Mouse (Mus musculus) forebrain, embryonic 10.5 days (tissue): ENCODE measurements around the gene Myom3. TPM values are rescaled to one million over a fixed set of nuclear protein-coding genes. Genes with fewer than 3 reads are reported as not detected.

ENCODE experiments used
- DNase-seq: peaks from one replicate; pipeline ENCODE4 v3.0.0-alpha.2; 2017; ENCODE audit warnings: low spot score; ENCODE audit errors: extremely low spot score
- H3K27ac ChIP-seq: fragments of 300-500 bp; sonication (generic); 2 replicates; pipeline ENCODE4 v1.5.1; 2016; ENCODE audit warnings: mild to moderate bottlenecking
- H3K27me3 ChIP-seq: fragments of 300-500 bp; sonication (generic); 2 replicates; pipeline ENCODE4 v1.6.1; 2016; ENCODE audit warnings: mild to moderate bottlenecking; ENCODE audit not compliant: poor library complexity, severe bottlenecking
- H3K36me3 ChIP-seq: fragments of 300-500 bp; sonication (generic); replicated peaks from 2 replicates; pipeline ENCODE4 v1.6.1; 2016; ENCODE audit warnings: mild to moderate bottlenecking, moderate library complexity
- H3K4me1 ChIP-seq: fragments of 300-500 bp; sonication (generic); 2 replicates; pipeline ENCODE4 v1.6.1; 2016
- H3K4me3 ChIP-seq: fragments of 300-500 bp; sonication (generic); 2 replicates; pipeline ENCODE4 v1.5.1; 2016; ENCODE audit warnings: mild to moderate bottlenecking, moderate library complexity
- H3K9me3 ChIP-seq: fragments of 300-500 bp; sonication (generic); 2 replicates; pipeline ENCODE4 v1.6.1; 2016; ENCODE audit warnings: mild to moderate bottlenecking, moderate library complexity
- WGBS: fragments of 180-500 bp; shearing (Covaris S2); methylation state at CpG from one replicate; pipeline ENCODE4 v1.1.7; 2016; 5-methylcytosine and 5-hydroxymethylcytosine counted together
- polyA plus RNA-seq: library from polyadenylated mRNA; unstranded; fragments of >200 nt; fragmentation: Nextera tagmentation; extraction: Ambion mirVana; gene quantifications from 2 replicates; pipeline ENCODE4 v1.2.1, GENCODE M21; 2016

Myom3 gene
- polyA plus RNA-seq, 1 experiment from 2014 or later, result 0.09 TPM

DNA sequence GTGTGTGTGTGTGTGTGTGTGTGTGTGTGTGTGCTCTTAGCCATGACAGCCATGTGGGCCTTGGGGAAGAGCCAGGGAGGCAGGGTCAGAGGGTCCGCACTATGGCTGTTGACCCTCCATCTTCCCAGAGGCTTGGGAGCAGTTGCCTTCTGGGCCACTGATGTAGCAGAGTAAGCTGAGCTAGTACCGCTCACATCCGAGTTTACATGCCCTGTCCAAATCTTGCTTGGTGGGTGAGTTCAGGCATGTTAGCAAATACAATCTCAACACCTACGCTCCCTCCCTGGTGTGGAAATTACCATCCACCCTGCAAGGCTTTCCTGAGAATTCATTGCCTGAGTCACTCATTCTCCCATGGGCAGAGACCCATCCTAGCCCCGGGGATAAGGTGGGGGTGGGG is 21.8 kb downstream of the Myom3 start:
- no peak overlapping the region for H3K27ac ChIP-seq
- no peak overlapping the region for H3K4me3 ChIP-seq
- DNase-seq, result no peak
- no peaks in the 10 kb centered on the region for H3K27me3 ChIP-seq
- H3K4me1 ChIP-seq, result no peaks in the 10 kb centered on the region
- 85% methylated on average over 5 of the region's 5 CpGs for WGBS
- H3K9me3 ChIP-seq, result no peaks in the 10 kb centered on the region
- H3K36me3 ChIP-seq, result no peaks in the 10 kb centered on the region

DNA sequence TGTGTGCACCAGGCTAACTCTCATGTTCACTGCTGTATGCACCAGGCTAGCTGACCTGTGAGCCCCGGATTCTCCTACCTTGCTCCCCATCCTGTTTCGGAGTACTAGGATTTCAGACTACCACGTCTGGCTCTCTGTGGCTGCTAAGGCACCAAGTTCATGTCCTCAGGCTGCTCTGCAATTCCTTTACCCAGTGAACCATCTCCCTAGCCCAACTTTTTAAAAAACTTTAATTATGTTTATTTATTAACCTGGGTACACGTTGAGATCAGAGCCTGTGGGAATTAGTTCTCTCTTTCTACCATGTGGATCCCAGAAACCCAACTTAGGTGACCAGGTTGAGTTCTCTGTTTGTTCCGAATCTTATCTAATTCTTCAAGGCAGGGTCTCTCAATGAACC is 27.1 kb downstream of the Myom3 start:
- Histone ChIP-seq H3K4me3 (no peak overlapping the region), H3K36me3 (no peaks in the 10 kb centered on the region), H3K9me3 (no peaks in the 10 kb centered on the region), H3K4me1 (0 out of 2 replicates have a peak, but pooled peaks cover 4% of the 10 kb centered on the region), H3K27ac (no peak overlapping the region), H3K27me3 (no peaks in the 10 kb centered on the region)
- WGBS, result 85% methylated on average over 5 of the region's 5 CpGs
- DNase-seq, result no peak

DNA sequence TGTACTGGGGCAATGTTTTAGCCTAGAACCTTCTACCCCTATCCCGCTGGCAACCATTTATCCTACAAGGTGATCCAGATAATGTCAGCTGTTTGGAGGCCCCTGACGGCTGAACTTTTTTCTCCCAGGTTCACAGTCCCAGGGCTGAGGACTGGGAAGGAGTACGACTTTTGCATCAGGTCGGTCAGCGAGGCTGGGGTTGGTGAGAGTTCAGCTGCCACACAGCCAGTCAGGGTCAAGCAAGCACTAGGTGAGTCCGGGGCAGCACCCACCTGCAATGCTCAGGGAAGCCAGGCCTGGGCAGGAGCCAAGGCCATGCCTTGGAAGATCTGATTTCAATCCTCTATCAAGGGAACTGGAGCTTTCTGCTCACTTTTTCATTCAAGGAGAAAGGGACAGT is 27.8 kb downstream of the Myom3 start:
- Histone ChIP-seq H3K27me3 (no peaks in the 10 kb centered on the region), H3K4me1 (0 out of 2 replicates have a peak, but pooled peaks cover 4% of the 10 kb centered on the region), H3K27ac (no peak overlapping the region), H3K4me3 (no peak overlapping the region), H3K36me3 (no peaks in the 10 kb centered on the region), H3K9me3 (no peaks in the 10 kb centered on the region)
- DNase-seq, result no peak
- WGBS, result 90% methylated on average over 6 of the region's 6 CpGs

DNA sequence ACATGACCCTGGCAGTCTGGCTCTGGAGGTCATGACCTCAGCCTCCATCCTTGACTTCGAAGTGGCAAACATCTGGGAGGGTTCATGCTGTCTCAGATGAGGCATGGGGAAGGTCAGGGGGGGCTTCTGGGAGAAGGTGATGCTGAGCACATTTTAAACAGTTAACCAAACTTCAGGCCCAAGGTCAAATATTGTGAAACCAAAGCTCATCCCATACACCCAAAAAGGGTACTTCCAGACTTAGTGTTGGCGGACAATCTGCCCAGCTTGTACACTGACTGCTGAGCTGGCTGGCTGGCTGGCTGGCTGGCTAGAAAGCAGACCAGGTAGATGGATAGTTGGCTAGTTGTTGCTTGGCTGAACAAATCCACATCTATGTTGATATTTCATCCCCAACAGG is 29.6 kb downstream of the Myom3 start:
- WGBS, result 85% methylated on average over 2 of the region's 2 CpGs

DNA sequence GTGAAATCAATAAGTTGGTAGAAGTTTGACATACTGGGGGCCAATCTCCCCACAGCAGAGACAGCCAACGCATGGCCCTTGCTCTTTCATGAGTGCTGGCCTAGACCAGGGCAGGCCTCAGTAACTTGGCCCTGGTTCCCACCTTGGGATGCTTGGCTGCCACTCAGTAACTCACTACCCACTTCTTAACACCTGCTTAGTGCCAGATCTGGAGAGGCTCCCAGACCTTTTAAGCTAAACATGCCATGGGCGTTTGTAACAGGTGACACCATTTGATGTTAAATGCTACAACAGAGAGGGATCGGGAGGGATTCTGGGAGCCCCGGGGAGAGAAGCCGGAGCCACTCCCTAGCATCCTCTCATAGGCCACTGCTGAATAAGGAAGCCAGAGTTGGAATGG is 33.3 kb downstream of the Myom3 start:
- Histone ChIP-seq H3K4me1 (peaks cover 18% of the 10 kb centered on the region), H3K27ac (no peak overlapping the region), H3K9me3 (0 out of 2 replicates have a peak, but pooled peaks cover 5% of the 10 kb centered on the region), H3K4me3 (no peak overlapping the region), H3K27me3 (no peaks in the 10 kb centered on the region; the same call in 1 of the 2 replicates), H3K36me3 (no peaks in the 10 kb centered on the region)
- DNase-seq, result no peak
- WGBS, result 93% methylated on average over 5 of the region's 5 CpGs

More for the DNA sequence above, 29.6 kb downstream of the Myom3 start:
- Histone ChIP-seq H3K27ac (no peak overlapping the region), H3K36me3 (no peaks in the 10 kb centered on the region), H3K9me3 (0 out of 2 replicates have a peak, but pooled peaks cover 5% of the 10 kb centered on the region), H3K27me3 (no peaks in the 10 kb centered on the region), H3K4me3 (no peak overlapping the region), H3K4me1 (0 out of 2 replicates have a peak, but pooled peaks cover 4% of the 10 kb centered on the region)
- no peak for DNase-seq

DNA sequence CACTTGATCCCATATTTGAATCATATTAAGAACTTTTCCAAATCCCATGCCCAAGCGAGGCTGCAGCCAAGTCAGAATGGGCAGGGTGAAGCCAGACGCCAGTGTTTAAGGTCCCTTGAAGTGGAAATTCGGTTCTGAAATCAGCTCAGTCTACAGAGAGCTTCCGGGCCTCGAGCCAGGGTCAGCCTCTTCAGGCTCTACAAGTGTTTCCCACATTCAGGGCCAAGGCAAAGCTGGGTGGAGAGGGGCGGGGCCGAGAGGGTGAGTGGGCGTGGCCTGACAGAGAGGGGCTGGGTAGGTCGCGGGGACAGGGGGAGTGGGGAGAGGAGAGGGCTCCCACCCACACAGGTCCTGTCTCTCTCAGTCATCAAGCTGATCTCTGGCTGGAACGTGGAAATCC is 38.4 kb downstream of the Myom3 start:
- 36% methylated on average over 11 of the region's 11 CpGs for WGBS
- no peaks in the 10 kb centered on the region; the same call in 1 of the 2 replicates for H3K27me3 ChIP-seq
- H3K27ac ChIP-seq, result peak overlapping the region; percentile 15; the same call in 1 of the 2 replicates
- peaks cover 29% of the 10 kb centered on the region for H3K4me1 ChIP-seq
- H3K36me3 ChIP-seq, result no peaks in the 10 kb centered on the region
- no peak for DNase-seq
- no peak overlapping the region for H3K4me3 ChIP-seq
- 0 out of 2 replicates have a peak, but pooled peaks cover under 1% of the 10 kb centered on the region for H3K9me3 ChIP-seq

DNA sequence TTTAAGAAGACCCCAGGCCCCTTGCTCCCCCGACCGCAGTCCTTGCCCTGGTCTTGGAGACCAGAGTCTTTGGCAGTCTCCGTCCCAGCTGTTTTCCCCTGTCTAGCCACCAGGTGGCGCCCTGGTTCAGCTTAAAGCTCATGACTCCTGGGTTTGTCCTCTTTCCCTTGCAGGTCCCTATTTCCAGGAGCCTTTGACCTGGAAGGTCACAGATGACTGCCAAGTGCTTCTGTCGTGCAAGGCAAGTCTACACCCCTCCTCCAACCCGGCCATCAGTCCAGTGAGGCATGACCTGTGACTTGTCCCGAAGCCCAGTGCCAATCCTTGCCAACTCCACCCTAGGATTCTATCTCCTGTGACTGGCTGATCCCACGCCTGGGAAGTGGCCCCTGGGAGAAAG is 42.0 kb downstream of the Myom3 start:
- H3K27ac ChIP-seq, result no peak overlapping the region
- 0 out of 2 replicates have a peak, but pooled peaks cover 5% of the 10 kb centered on the region for H3K9me3 ChIP-seq
- peak; percentile 91 for DNase-seq
- H3K4me1 ChIP-seq, result peaks cover 20% of the 10 kb centered on the region
- 30% methylated on average over 8 of the region's 8 CpGs for WGBS
- H3K27me3 ChIP-seq, result no peaks in the 10 kb centered on the region; the same call in 1 of the 2 replicates
- no peak overlapping the region for H3K4me3 ChIP-seq
- no peaks in the 10 kb centered on the region for H3K36me3 ChIP-seq

DNA sequence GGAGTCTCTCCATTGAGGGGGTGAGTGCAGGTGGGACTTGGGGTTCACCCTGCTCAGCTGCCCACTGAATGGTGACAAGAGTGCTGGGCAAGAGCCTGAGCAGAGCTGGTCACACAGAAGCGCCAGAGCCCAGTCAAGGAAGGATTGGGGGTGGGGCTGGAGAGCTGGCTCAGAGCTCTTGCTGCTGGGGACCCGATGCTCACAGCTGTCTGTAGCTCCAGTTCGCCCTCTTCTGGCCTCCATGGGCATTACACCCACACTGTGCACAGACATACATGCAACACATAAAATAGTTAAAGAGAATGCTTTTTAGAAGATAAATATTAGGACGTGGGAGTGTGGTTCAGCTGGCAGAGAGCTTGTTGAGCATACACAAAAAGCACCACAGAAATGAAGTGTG is 43.8 kb downstream of the Myom3 start:
- WGBS, result 51% methylated on average over 4 of the region's 4 CpGs
- Histone ChIP-seq H3K4me3 (no peak overlapping the region), H3K9me3 (peaks cover 17% of the 10 kb centered on the region; the same call in 1 of the 2 replicates), H3K27me3 (no peaks in the 10 kb centered on the region; the same call in 1 of the 2 replicates), H3K27ac (no peak overlapping the region), H3K4me1 (peaks cover 11% of the 10 kb centered on the region), H3K36me3 (no peaks in the 10 kb centered on the region)
- no peak for DNase-seq

DNA sequence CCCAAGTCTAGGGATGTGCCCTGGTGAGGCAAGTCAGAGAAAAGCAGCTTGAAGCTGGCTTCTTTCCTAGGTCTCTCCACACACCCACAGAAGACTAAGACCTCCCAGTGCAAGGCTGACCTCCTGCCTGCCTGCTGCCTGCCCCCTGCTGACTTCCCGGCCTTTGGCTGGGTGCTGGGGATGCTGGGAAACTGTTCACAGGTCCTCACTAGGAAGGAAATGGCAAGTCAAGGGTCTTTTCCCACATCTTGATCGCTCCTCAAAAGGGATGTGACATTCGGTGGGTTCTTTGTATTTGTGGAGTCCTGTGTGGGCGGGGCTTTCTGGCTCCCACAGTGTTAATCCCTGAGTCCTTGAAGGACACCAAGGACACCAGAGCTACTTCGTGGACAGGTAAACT is 44.7 kb downstream of the Myom3 start:
- H3K36me3 ChIP-seq, result no peaks in the 10 kb centered on the region
- no peak for DNase-seq
- H3K4me1 ChIP-seq, result peaks cover 6% of the 10 kb centered on the region; the same call in 1 of the 2 replicates
- H3K4me3 ChIP-seq, result no peak overlapping the region
- no peaks in the 10 kb centered on the region for H3K27me3 ChIP-seq
- no peak overlapping the region for H3K27ac ChIP-seq
- peaks cover 18% of the 10 kb centered on the region; the same call in 1 of the 2 replicates for H3K9me3 ChIP-seq
- WGBS, result 87% methylated on average over 5 of the region's 5 CpGs

DNA sequence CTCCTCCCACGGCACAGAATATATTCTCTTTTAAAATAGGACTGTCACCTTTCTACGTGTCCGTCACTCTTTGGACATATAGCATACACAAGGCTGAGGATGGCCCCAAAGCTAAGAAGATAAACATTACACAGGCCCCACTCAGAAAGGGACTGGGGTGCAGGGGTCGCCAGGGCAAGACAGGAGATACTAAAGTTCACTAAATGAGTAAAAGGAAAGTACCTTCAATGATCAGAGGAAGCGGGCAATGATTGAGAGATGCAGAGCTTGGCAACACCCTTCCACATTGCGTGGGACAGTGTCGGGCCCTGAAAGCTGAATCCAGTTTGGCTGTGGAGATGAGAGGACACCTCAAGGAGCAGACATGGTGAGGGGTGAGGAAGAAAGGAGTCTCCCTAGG is 55.4 kb downstream of the Myom3 start:
- Histone ChIP-seq H3K4me1 (no peaks in the 10 kb centered on the region), H3K4me3 (no peak overlapping the region), H3K27me3 (no peaks in the 10 kb centered on the region), H3K9me3 (peaks cover 4% of the 10 kb centered on the region; the same call in 1 of the 2 replicates), H3K36me3 (no peaks in the 10 kb centered on the region), H3K27ac (no peak overlapping the region)
- WGBS, result 85% methylated on average over 7 of the region's 7 CpGs
- no peak for DNase-seq

DNA sequence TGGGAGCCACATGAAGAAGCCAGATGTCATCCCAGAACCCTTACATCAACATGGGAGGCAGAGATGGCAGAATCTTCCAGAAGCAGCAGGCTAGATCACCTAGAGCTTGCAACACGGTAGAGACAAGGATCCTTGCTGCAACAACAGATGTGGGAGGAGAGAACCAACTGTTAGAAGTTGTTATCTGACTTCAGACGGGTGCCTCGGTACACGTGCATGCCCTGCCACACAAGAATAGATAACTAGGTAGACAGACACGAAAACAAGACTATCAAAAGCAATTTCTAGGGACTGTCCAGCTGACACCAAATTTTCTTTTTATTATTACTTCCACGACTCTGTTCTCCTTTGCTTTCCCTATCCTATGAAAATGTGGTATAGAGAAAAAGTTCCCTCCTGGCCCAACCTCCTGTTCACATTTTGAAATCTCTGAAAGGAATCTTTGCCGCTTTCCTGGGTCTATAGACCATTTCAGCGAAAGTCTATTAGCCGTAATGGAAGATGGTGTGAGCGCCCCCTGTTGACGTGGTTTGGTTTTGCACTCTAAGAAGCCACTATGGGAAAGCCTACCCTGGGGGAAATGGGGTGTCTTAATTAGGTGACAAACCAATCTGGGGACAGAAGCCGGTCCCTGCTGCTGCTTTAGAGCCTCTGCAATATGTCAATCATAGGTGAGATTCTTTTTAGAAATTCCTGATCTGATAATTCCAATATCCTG is 57.5 kb downstream of the Myom3 start:
- peaks cover 4% of the 10 kb centered on the region; the same call in 1 of the 2 replicates for H3K9me3 ChIP-seq
- no peaks in the 10 kb centered on the region for H3K27me3 ChIP-seq
- H3K4me3 ChIP-seq, result no peak overlapping the region
- peak; percentile 54 for DNase-seq
- H3K4me1 ChIP-seq, result no peaks in the 10 kb centered on the region
- no peaks in the 10 kb centered on the region for H3K36me3 ChIP-seq
- 42% methylated on average over 12 of the region's 12 CpGs for WGBS
- no peak overlapping the region for H3K27ac ChIP-seq

DNA sequence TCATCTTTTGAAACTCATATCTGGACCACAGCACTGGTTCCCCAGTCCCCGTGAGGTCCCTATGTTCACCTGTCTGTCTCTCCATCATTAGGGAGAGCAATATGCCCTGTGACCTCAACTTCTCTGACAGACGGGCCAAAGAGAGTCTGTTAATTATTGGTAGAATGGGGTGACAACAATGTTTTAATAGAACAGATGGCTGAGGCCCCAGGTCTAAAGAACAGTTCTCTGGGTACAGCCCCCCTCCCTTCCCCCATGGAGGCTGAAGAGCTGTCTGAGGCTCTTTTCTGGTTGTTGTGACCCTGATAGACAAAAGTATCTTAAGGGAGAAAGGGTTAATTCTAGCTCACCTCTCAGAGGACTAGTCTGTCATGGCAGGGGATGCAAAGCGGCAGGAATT is 58.9 kb downstream of the Myom3 start:
- WGBS, result 80% methylated on average over 3 of the region's 3 CpGs
- Histone ChIP-seq H3K27me3 (no peaks in the 10 kb centered on the region), H3K9me3 (no peaks in the 10 kb centered on the region), H3K4me1 (no peaks in the 10 kb centered on the region), H3K4me3 (no peak overlapping the region), H3K36me3 (no peaks in the 10 kb centered on the region), H3K27ac (no peak overlapping the region)
- no peak for DNase-seq

DNA sequence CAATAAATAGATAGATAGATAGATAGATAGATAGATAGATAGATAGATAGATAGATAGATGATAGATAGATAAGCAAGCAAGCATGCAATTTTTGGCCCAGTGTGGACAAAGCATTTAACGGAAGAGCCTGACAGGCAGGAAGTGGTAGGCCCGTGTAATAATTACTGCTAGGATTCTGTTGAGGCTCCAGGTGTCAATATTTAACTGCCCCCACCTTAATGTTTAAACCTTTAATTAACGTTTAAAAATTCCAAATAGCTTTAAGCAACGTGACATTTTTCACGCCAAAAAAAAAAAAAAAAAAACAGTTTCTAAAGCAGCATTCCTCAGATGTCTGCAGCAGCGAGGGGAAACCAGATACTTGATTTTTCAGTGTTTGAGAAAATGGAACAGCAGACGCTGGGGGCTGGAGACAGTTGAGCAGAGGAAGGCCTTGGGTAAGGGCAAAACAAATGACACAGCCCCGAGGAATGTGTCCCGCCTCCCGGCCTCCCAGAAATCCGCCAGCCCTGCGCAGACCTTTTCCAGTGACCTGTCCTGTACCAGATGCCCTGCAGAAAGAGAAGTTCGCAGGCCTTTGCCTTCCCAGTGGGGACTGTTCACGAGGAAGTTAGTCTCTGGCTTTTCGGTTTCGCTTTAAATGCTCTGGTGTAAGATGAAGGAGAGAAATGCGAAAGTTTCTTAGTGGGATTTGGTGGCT is 60.5 kb downstream of the Myom3 start:
- no peak overlapping the region for H3K4me3 ChIP-seq
- peaks cover 5% of the 10 kb centered on the region; the same call in 1 of the 2 replicates for H3K4me1 ChIP-seq
- H3K36me3 ChIP-seq, result no peaks in the 10 kb centered on the region
- no peaks in the 10 kb centered on the region for H3K9me3 ChIP-seq
- H3K27me3 ChIP-seq, result no peaks in the 10 kb centered on the region
- WGBS, result 81% methylated on average over 17 of the region's 17 CpGs
- no peak overlapping the region for H3K27ac ChIP-seq
- no peak for DNase-seq
